Mouse (Mus musculus) spleen, adult 2 months (tissue): ENCODE results near the gene Cit.

Experiments
- CTCF ChIP-seq: fragments of 200-500 bp; IDR thresholded peaks from 2 replicates; pipeline ENCODE4 v1.5.1; 2011; ENCODE audit warnings: mild to moderate bottlenecking, inconsistent platforms; ENCODE audit not compliant: insufficient read depth, insufficient read length, insufficient replicate concordance; ENCODE audit errors: extremely low read depth
- POLR2A ChIP-seq: fragments of 200-500 bp; IDR thresholded peaks from 2 replicates; pipeline ENCODE4 v1.6.1; 2011; ENCODE audit warnings: low read depth, low read length, inconsistent platforms

DNA sequence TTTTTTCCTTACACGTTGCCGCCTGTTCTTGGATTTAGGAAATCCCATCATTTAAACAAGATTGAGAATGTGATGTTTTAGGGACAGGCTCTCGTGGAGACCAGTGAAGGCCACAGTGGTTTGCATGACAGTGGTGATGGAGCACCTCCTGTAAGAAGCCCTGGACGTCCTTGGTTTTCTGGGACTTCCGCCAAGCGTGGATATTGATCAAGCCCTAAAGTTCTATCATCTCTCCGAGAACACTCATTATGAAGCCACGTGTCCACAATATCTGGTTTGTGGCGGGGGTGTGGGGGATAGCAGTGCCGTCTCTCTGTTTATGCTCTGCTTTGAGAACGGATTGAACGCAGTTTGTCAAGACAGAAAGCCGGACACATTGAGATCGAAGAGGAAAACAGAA is 109.5 kb downstream of the Cit start:
- TF ChIP-seq CTCF (no peak), POLR2A (no peak)
